Mouse (Mus musculus) myocyte (in vitro differentiated cells): ENCODE results near the gene Rgma. TPM values are rescaled to one million over a fixed set of nuclear protein-coding genes. Genes with fewer than 3 reads are reported as not detected.
A peak's percentile ranks its signal among the peaks of the same experiment; 100 is the strongest.

ENCODE experiments used
- H3K27me3 ChIP-seq: one replicate; pipeline ENCODE4 v1.6.1; 2011; ENCODE audit not compliant: control insufficient read depth, insufficient read depth, insufficient read length
- H3K36me3 ChIP-seq: one replicate; pipeline ENCODE4 v1.6.1; 2011; ENCODE audit not compliant: control insufficient read depth, insufficient read depth
- H3K4me2 ChIP-seq: one replicate; pipeline ENCODE4 v1.6.1; 2011; ENCODE audit warnings: low read depth, control low read depth
- H3K4me3 ChIP-seq: one replicate; pipeline ENCODE4 v1.5.1; 2011; ENCODE audit warnings: mild to moderate bottlenecking, control low read depth, moderate library complexity
- H3K79me2 ChIP-seq: one replicate; pipeline ENCODE4 v1.6.1; 2011; ENCODE audit not compliant: control insufficient read depth, insufficient read depth
- H3ac ChIP-seq: one replicate; pipeline ENCODE4 v1.6.1; 2011; ENCODE audit not compliant: control insufficient read depth, insufficient read length
- CEBPB ChIP-seq: IDR thresholded peaks from 2 replicates; pipeline ENCODE4 v1.6.1; 2011; ENCODE audit warnings: mild to moderate bottlenecking, moderate library complexity; ENCODE audit not compliant: poor library complexity, insufficient read depth, severe bottlenecking
- E2F4 ChIP-seq: IDR thresholded peaks from one replicate; pipeline ENCODE4 v1.6.1; 2011; ENCODE audit warnings: mild to moderate bottlenecking, control low read depth, moderate library complexity; ENCODE audit not compliant: insufficient read depth
- MAX ChIP-seq: IDR thresholded peaks from one replicate; pipeline ENCODE4 v1.6.1; 2011; ENCODE audit warnings: low read depth, mild to moderate bottlenecking, control low read depth
- MYOD1 ChIP-seq, 3 experiments: IDR thresholded peaks; one replicate each; pipeline ENCODE4 v1.6.1; 2011; ENCODE audit warnings: control low read depth in 2 of 3, low read depth in 2 of 3, mild to moderate bottlenecking in 2 of 3, moderate library complexity in 1 of 3; ENCODE audit not compliant: insufficient read length in 2 of 3, control insufficient read depth in 1 of 3
- MYOG ChIP-seq, 3 experiments: IDR thresholded peaks; one replicate each; pipeline ENCODE4 v1.6.1; 2011; ENCODE audit warnings: control low read depth in 2 of 3, low read depth in 2 of 3, mild to moderate bottlenecking in 2 of 3; ENCODE audit not compliant: insufficient read length in 2 of 3, control insufficient read depth in 1 of 3, insufficient read depth in 1 of 3
- POLR2A ChIP-seq: IDR thresholded peaks from one replicate; pipeline ENCODE4 v1.6.1; 2011; ENCODE audit warnings: low read depth, mild to moderate bottlenecking, control low read depth, moderate library complexity; ENCODE audit not compliant: insufficient read length
- POLR2AphosphoS2 ChIP-seq: IDR thresholded peaks from one replicate; pipeline ENCODE4 v1.6.1; 2011; ENCODE audit warnings: low read depth, control low read depth; ENCODE audit not compliant: insufficient read length
- REST ChIP-seq: IDR thresholded peaks from one replicate; pipeline ENCODE4 v1.6.1; 2011; ENCODE audit warnings: mild to moderate bottlenecking, control low read depth, moderate library complexity; ENCODE audit not compliant: insufficient read depth, insufficient read length
- SRF ChIP-seq: IDR thresholded peaks from one replicate; pipeline ENCODE4 v1.6.1; 2011; ENCODE audit warnings: low read depth; ENCODE audit not compliant: control insufficient read depth, insufficient read length
- TCF12 ChIP-seq: IDR thresholded peaks from one replicate; pipeline ENCODE4 v1.6.1; 2011; ENCODE audit warnings: mild to moderate bottlenecking, control low read depth; ENCODE audit not compliant: poor library complexity, insufficient read depth, severe bottlenecking
- TCF3 ChIP-seq: IDR thresholded peaks from one replicate; pipeline ENCODE4 v1.6.1; 2011; ENCODE audit warnings: low read depth, control low read depth; ENCODE audit not compliant: insufficient read length
- USF1 ChIP-seq: IDR thresholded peaks from one replicate; pipeline ENCODE4 v1.6.1; 2011; ENCODE audit warnings: low read depth, mild to moderate bottlenecking, control low read depth, moderate library complexity
- polyA plus RNA-seq: library from polyadenylated mRNA; unstranded; fragments of >200 nt; fragmentation: generic; extraction: Trizol; gene quantifications from one replicate; pipeline ENCODE4 v1.2.1, GENCODE M21; 2012; ENCODE audit warnings: missing spikeins

The Rgma gene
- polyA plus RNA-seq, 1 experiment: 34.0 TPM

DNA sequence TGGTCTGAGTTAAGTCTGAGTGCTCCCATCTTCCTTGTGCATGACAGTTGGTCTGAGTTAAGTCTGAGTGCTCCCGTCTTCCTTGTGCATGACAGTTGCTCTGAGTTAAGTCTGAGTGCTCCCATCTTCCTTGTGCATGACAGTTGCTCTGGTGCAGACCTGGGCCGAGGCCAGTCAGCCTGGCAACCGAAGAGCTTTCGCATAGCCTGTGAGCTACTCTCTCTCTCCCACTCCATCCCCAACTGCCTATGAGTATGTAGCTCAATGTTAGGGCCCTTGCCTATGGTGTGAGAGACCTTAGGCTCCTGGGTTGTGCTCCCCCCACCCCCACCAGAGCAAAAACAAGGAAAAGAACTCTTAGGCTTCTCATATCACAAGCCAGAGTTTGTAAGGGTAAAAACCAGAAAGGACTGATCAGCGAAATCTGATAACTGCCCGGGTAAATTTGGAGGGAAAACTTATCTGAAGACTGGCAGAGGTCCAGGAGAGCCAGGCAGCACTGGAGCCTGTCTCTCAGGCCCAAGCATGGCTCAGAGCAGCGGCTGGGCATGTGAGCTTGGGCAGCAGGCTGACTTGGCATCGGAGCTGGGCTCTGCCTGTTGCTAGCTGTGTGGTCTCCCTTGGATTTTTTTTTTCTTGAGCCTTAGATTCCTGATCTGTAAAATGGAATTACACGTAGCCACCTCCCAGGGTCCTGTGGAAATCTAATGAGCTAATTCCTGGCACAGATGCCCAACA is 46.1 kb downstream of the Rgma start:
- no peaks in the 10 kb centered on the region for H3K79me2 ChIP-seq
- peaks cover 4% of the 10 kb centered on the region for H3K36me3 ChIP-seq
- H3K4me3 ChIP-seq: no peak overlapping the region
- H3K4me2 ChIP-seq: peak overlapping the region; percentile 13
- no peak overlapping the region for H3ac ChIP-seq
- H3K27me3 ChIP-seq: no peaks in the 10 kb centered on the region
- TF ChIP-seq CEBPB (no peak), POLR2AphosphoS2 (peak; percentile 63), MYOD1 (IDR thresholded peaks at IDR 0.05; ENCODE audit: control insufficient read depth in 1 of 3, insufficient read length in 2 of 3, low read depth in 2 of 3) (peak in 1 of 3 experiments; percentile 14), MYOG (IDR thresholded peaks at IDR 0.05; ENCODE audit: control insufficient read depth in 1 of 3, insufficient read depth in 1 of 3, insufficient read length in 2 of 3, low read depth in 2 of 3) (peak in 1 of 3 experiments; percentile 58), TCF12 (no peak), POLR2A (peak; percentile 15), USF1 (no peak)

DNA sequence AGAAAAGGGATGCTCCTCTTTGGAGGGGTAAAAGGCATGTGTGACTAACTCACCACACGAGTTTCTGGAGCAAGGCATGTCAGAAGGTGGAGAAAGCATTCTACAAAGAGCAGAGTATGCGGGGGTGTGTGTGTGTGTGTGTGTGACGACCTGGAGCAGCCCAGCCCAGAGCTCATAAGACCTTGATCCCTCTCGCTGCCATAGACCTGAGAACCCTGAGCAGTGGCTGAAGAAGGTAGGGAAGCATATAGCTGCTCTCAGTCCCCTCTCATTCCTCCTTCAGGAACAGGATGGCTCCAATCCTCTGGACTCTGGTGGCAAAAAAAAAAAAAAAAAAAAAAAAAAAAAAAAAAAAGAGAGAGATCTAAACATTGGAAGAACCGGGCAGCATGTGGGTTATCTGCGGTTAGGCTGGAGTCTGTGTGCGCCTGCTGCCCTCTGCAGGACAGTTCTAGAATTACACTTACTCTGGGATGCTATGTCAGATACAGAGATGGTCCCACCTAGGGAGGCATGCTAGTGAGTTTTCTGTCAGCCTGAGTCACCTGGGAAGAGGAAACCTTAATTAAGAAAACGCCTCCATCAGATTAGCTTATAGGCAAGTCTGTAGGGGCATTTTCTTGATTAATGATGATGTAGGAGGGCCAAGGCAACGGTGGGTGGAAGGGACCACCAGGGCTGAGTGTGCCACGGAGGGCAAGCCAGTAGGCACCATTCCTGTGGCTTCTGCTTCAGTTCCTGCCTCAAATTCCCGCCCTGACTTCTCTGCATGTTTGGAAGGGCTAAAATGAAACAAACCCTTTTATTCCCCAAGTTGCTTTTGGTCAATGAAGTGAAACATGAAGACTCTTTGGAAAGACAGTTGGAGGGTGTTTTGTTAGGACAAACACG is 47.2 kb downstream of the Rgma start:
- peak overlapping the region; percentile 13 for H3K4me2 ChIP-seq
- H3ac ChIP-seq: no peak overlapping the region
- TF ChIP-seq POLR2AphosphoS2 (peak; percentile 54), SRF (no peak)
- H3K36me3 ChIP-seq: peaks cover 4% of the 10 kb centered on the region
- H3K4me3 ChIP-seq: no peak overlapping the region
- no peaks in the 10 kb centered on the region for H3K27me3 ChIP-seq
- H3K79me2 ChIP-seq: no peaks in the 10 kb centered on the region

- no peak overlapping the region for H3ac ChIP-seq
- H3K36me3 ChIP-seq: peaks cover 4% of the 10 kb centered on the region
- no peak overlapping the region for H3K4me2 ChIP-seq
- no peak overlapping the region for H3K4me3 ChIP-seq
- H3K27me3 ChIP-seq: no peaks in the 10 kb centered on the region
- peak; percentile 17 for TF ChIP-seq POLR2A
- no peak for TF ChIP-seq CEBPB
- TF ChIP-seq POLR2AphosphoS2: peak; percentile 58
- no peak for TF ChIP-seq TCF3
- no peak for TF ChIP-seq MAX
- no peak for TF ChIP-seq E2F4
- no peaks in the 10 kb centered on the region for H3K79me2 ChIP-seq
These were observed 47.9 kb downstream of the Rgma start for GRCm38 (mm10) chr7:73423236-73423635.

GRCm38 (mm10) chr7:73424243-73424642 is 48.9 kb downstream of the Rgma start:
- no peak for TF ChIP-seq REST
- TF ChIP-seq MYOG (IDR thresholded peaks at IDR 0.05; ENCODE audit: control insufficient read depth in 1 of 3, insufficient read depth in 1 of 3, insufficient read length in 2 of 3, low read depth in 2 of 3): peak in 1 of 3 experiments; percentile 6
- TF ChIP-seq POLR2A: no peak
- TF ChIP-seq POLR2AphosphoS2: peak; percentile 42
- Histone ChIP-seq H3K4me3 (no peak overlapping the region), H3K4me2 (no peak overlapping the region), H3K27me3 (no peaks in the 10 kb centered on the region), H3K36me3 (peaks cover 11% of the 10 kb centered on the region), H3ac (no peak overlapping the region), H3K79me2 (no peaks in the 10 kb centered on the region)

DNA sequence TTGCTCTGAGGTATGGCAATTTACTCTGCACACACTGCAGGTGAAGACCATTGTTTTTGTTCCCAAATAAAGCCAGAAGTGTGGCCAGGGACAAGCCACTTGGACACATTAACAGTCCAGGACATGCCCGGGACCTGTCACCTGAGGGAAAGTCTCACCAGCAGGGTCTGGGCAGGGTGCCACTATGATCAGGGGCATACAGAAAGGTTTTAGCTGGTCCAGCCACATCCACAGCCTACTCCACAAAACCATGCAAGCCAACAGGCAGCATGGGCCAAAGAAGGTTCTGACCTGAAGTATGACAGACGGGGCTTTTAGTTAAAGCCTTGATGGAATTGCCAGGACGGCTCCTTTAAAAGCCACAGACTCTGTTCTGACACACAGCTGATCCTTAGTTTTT is 49.4 kb downstream of the Rgma start:
- H3K36me3 ChIP-seq: peaks cover 16% of the 10 kb centered on the region
- no peak overlapping the region for H3K4me2 ChIP-seq
- TF ChIP-seq TCF3 (no peak), POLR2AphosphoS2 (peak; percentile 25)
- H3K4me3 ChIP-seq: no peak overlapping the region
- no peak overlapping the region for H3ac ChIP-seq
- H3K27me3 ChIP-seq: no peaks in the 10 kb centered on the region
- no peaks in the 10 kb centered on the region for H3K79me2 ChIP-seq
